Mouse (Mus musculus) ES-CJ7 (cell line): ENCODE measurements around the gene Gstp3.

Source experiments
- DNase-seq: peaks from one replicate; pipeline ENCODE4 v3.0.0; 2011; ENCODE audit warnings: low read depth, low spot score

Gene Gstp3

GRCm38 (mm10) chr19:4059069-4059740, at the start of gene Gstp3:
TSS of gene Gstp3 (minus strand) at chr19:4059569.
- peak; percentile 89 for DNase-seq

GRCm38 (mm10) chr19:4108535-4108934, 49.2 kb upstream of the Gstp3 start:
- no peak for DNase-seq

GRCm38 (mm10) chr19:4106654-4107053, 47.3 kb upstream of the Gstp3 start:
- DNase-seq: no peak

- DNase-seq: no peak
Measured at GRCm38 (mm10) chr19:4104675-4105194, 45.4 kb upstream of the Gstp3 start.

GRCm38 (mm10) chr19:4103792-4104191, 44.4 kb upstream of the Gstp3 start:
- no peak for DNase-seq

GRCm38 (mm10) chr19:4103294-4103693, 43.9 kb upstream of the Gstp3 start:
- DNase-seq: no peak

GRCm38 (mm10) chr19:4102626-4103025, 43.3 kb upstream of the Gstp3 start:
- no peak for DNase-seq

GRCm38 (mm10) chr19:4102049-4102448, 42.7 kb upstream of the Gstp3 start:
- DNase-seq: no peak

GRCm38 (mm10) chr19:4101466-4101865, 42.1 kb upstream of the Gstp3 start:
- DNase-seq: no peak

- peak; percentile 46 for DNase-seq
Measured at GRCm38 (mm10) chr19:4100718-4101261, 41.4 kb upstream of the Gstp3 start.

GRCm38 (mm10) chr19:4099837-4100717, 40.7 kb upstream of the Gstp3 start, which contains the start of gene Pitpnm1:
TSS of gene Pitpnm1 (plus strand) at chr19:4099998.
- DNase-seq: no peak

- DNase-seq: peak; percentile 87
Measured at GRCm38 (mm10) chr19:4099056-4099455, 39.7 kb upstream of the Gstp3 start.

GRCm38 (mm10) chr19:4098426-4098825, 39.1 kb upstream of the Gstp3 start:
- no peak for DNase-seq

- DNase-seq: peak; percentile 94
Measured at GRCm38 (mm10) chr19:4097441-4097825, 38.1 kb upstream of the Gstp3 start.

GRCm38 (mm10) chr19:4096642-4097440, 37.5 kb upstream of the Gstp3 start, which contains the start of gene Cdk2ap2:
TSS of gene Cdk2ap2 (plus strand) at chr19:4097182.
- peak; percentile 99 for DNase-seq

GRCm38 (mm10) chr19:4095802-4096201, 36.4 kb upstream of the Gstp3 start:
- DNase-seq: no peak

- DNase-seq: no peak
Measured at GRCm38 (mm10) chr19:4094774-4095303, 35.5 kb upstream of the Gstp3 start.

GRCm38 (mm10) chr19:4094348-4094747, 35.0 kb upstream of the Gstp3 start:
- DNase-seq: peak; percentile 32

- DNase-seq: no peak
Measured at GRCm38 (mm10) chr19:4093772-4094171, 34.4 kb upstream of the Gstp3 start.

GRCm38 (mm10) chr19:4092750-4093149, 33.4 kb upstream of the Gstp3 start:
- DNase-seq: no peak

- DNase-seq: no peak
Measured at GRCm38 (mm10) chr19:4091383-4091782, 32.0 kb upstream of the Gstp3 start.
